ENCODE assay signal across 16 mouse cellular contexts in genomic region chr4:48428054-48428453, GRCm38 (mm10).
"Had no signal": no experiment of that assay in that cellular context is flagged by ENCODE, and none has a peak within 500 bp of the region (broad histone marks: within the 10 kb centered on the region; RNA-seq: fewer than 3 reads in every experiment).

No protein-coding gene starts in this region.

- H3K27ac ChIP-seq: liver, embryonic 15.5 days; lung, embryonic 15.5 days; macrophage; midbrain, embryonic 13.5 days; midbrain, embryonic 15.5 days; neural tube, embryonic 12.5 days had no signal

- ATAC-seq: lung, postnatal 0 days; midbrain, embryonic 13.5 days; midbrain, embryonic 15.5 days had no signal

- H3K4me2 ChIP-seq: liver, embryonic 15.5 days; lung, embryonic 15.5 days; midbrain, embryonic 11.5 days; midbrain, embryonic 13.5 days; midbrain, embryonic 15.5 days; neural tube, embryonic 12.5 days had no signal

- H3K9ac ChIP-seq: liver, embryonic 15.5 days; lung, embryonic 15.5 days; midbrain, embryonic 13.5 days; midbrain, embryonic 15.5 days; neural tube, embryonic 12.5 days had no signal

- H3K27me3 ChIP-seq: liver, embryonic 15.5 days; lung, embryonic 15.5 days; megakaryocyte, embryonic 14.5 days; midbrain, embryonic 13.5 days; midbrain, embryonic 15.5 days; neural tube, embryonic 12.5 days had no signal

- H3K4me1 ChIP-seq: lung, embryonic 15.5 days; midbrain, embryonic 15.5 days; neural tube, embryonic 12.5 days had no signal

- H3K9me3 ChIP-seq: liver, embryonic 15.5 days; lung, embryonic 15.5 days; megakaryocyte, embryonic 14.5 days; midbrain, embryonic 13.5 days; midbrain, embryonic 15.5 days; neural tube, embryonic 12.5 days had no signal

- H3K4me3 ChIP-seq: liver, embryonic 15.5 days; lung, embryonic 15.5 days; megakaryocyte, embryonic 14.5 days; midbrain, embryonic 13.5 days; midbrain, embryonic 15.5 days; neural tube, embryonic 12.5 days had no signal

- DNase-seq: lung, adult 2 months; lung, postnatal 14 days; lung, postnatal 36 days; right cerebral cortex, postnatal 14 days; thymus, adult 2 months; thymus, postnatal 25 days; thymus, postnatal 4 days had no signal
